Mouse (Mus musculus) G1E (cell line): ENCODE results near the gene Palm. TPM values are rescaled to one million over a fixed set of nuclear protein-coding genes. Genes with fewer than 3 reads are reported as not detected.
A peak's percentile ranks its signal among the peaks of the same experiment; 100 is the strongest.

Experiments
- ATAC-seq: 2 replicates; pipeline ENCODE4 v1.8.0; 2016; ENCODE audit warnings: mild to moderate bottlenecking; ENCODE audit not compliant: insufficient number of reproducible peaks, poor library complexity, low FRiP score, severe bottlenecking; ENCODE audit errors: extremely low read depth
- DNase-seq: peaks from one replicate; pipeline ENCODE4 v3.0.0; 2012; ENCODE audit warnings: low spot score
- H3K27me3 ChIP-seq: 2 replicates; pipeline ENCODE4 v1.6.1; 2012; ENCODE audit warnings: mild to moderate bottlenecking, low read length, inconsistent platforms; ENCODE audit not compliant: insufficient read depth
- H3K36me3 ChIP-seq: replicated peaks from 2 replicates; pipeline ENCODE3; 2012; ENCODE audit warnings: mild to moderate bottlenecking, inconsistent platforms
- H3K4me1 ChIP-seq: 2 replicates; pipeline ENCODE4 v1.6.1; 2012; ENCODE audit warnings: low read depth, low read length, inconsistent platforms, mixed read lengths; ENCODE audit not compliant: insufficient read depth
- H3K4me3 ChIP-seq: 2 replicates; pipeline ENCODE4 v1.5.1; 2012; ENCODE audit warnings: low read depth, mild to moderate bottlenecking, inconsistent platforms, low read length, moderate library complexity, mixed read lengths
- H3K9me3 ChIP-seq: replicated peaks from 2 replicates; pipeline ENCODE4 v1.6.1; 2012; ENCODE audit warnings: inconsistent platforms
- CTCF ChIP-seq: IDR thresholded peaks from 2 replicates; pipeline ENCODE4 v1.5.1; 2012; ENCODE audit warnings: low read depth, low read length, inconsistent platforms, mixed read lengths
- GATA1 ChIP-seq: IDR thresholded peaks from 2 replicates; pipeline ENCODE4 v1.6.1; 2012; ENCODE audit warnings: borderline replicate concordance, low read length, inconsistent platforms, mixed read lengths
- GATA2 ChIP-seq: IDR thresholded peaks from 2 replicates; pipeline ENCODE4 v1.6.1; 2012; ENCODE audit warnings: low read depth, low read length, inconsistent platforms, borderline replicate concordance
- POLR2AphosphoS5 ChIP-seq: IDR thresholded peaks from 2 replicates; pipeline ENCODE4 v1.6.1; 2012; ENCODE audit warnings: low read depth, low read length, inconsistent platforms; ENCODE audit not compliant: insufficient replicate concordance
- TAL1 ChIP-seq: conservative IDR thresholded peaks from 2 replicates; pipeline ENCODE4 v1.6.1; 2012; ENCODE audit warnings: low read depth, low read length, inconsistent platforms, mixed read lengths
- polyA plus RNA-seq: library from polyadenylated mRNA; stranded (reverse); fragments of >175 nt; gene quantifications from 2 replicates; pipeline ENCODE4 v1.2.3, GENCODE M21; 2012
- total RNA-seq, 2 experiments: library from RNA; stranded (forward) in 1 of 2; stranded (reverse) in 1 of 2; fragments of 200-1000 nt in 1 of 2; fragments of >200 nt in 1 of 2; fragmentation: Nextera tagmentation in 1 of 2; gene quantifications; 2 replicates each; pipeline ENCODE4 v1.2.3; 2014 to 2017

Gene Palm
- total and polyA plus RNA-seq, 3 experiments, result 0.11 to 0.42 TPM; not detected in 1

GRCm38 (mm10) chr10:79859116-79859515 is 65.7 kb downstream of the Palm start:
- no peak for TF ChIP-seq GATA2
- TF ChIP-seq GATA1, result no peak
- TF ChIP-seq POLR2AphosphoS5, result no peak
- TF ChIP-seq CTCF, result no peak
- TF ChIP-seq TAL1, result no peak
- Histone ChIP-seq H3K9me3 (no peaks in the 10 kb centered on the region), H3K4me1 (peaks cover 71% of the 10 kb centered on the region), H3K36me3 (peaks cover 88% of the 10 kb centered on the region), H3K4me3 (no peak overlapping the region; the same call in 1 of the 2 replicates), H3K27me3 (no peaks in the 10 kb centered on the region)
- DNase-seq (no peak), ATAC-seq (no peak)

GRCm38 (mm10) chr10:79860079-79860911 is 66.9 kb downstream of the Palm start:
- no peak for DNase-seq
- Histone ChIP-seq H3K9me3 (no peaks in the 10 kb centered on the region), H3K27me3 (no peaks in the 10 kb centered on the region), H3K4me1 (peaks cover 79% of the 10 kb centered on the region), H3K4me3 (peak overlapping the region; percentile 24; the same call in 1 of the 2 replicates), H3K36me3 (peaks cover 96% of the 10 kb centered on the region)
- no peak for TF ChIP-seq TAL1
- no peak for TF ChIP-seq GATA1
- TF ChIP-seq GATA2, result no peak
- TF ChIP-seq POLR2AphosphoS5, result no peak
- TF ChIP-seq CTCF, result no peak
- no peak for ATAC-seq

GRCm38 (mm10) chr10:79861230-79862048 is 68.1 kb downstream of the Palm start:
- ATAC-seq (no peak), DNase-seq (no peak)
- no peaks in the 10 kb centered on the region for H3K9me3 ChIP-seq
- peaks cover 3% of the 10 kb centered on the region; the same call in 1 of the 2 replicates for H3K27me3 ChIP-seq
- peaks cover 96% of the 10 kb centered on the region for H3K36me3 ChIP-seq
- TF ChIP-seq GATA1, result no peak
- no peak for TF ChIP-seq CTCF
- TF ChIP-seq GATA2, result no peak
- no peak for TF ChIP-seq TAL1
- TF ChIP-seq POLR2AphosphoS5, result no peak
- H3K4me1 ChIP-seq, result peaks cover 83% of the 10 kb centered on the region
- peak overlapping the region; percentile 17; the same call in 1 of the 2 replicates for H3K4me3 ChIP-seq

GRCm38 (mm10) chr10:79862049-79862788 is 68.8 kb downstream of the Palm start:
- no peak for ATAC-seq
- Histone ChIP-seq H3K4me1 (peaks cover 82% of the 10 kb centered on the region), H3K36me3 (peaks cover 91% of the 10 kb centered on the region), H3K4me3 (no peak overlapping the region; the same call in 1 of the 2 replicates), H3K9me3 (no peaks in the 10 kb centered on the region), H3K27me3 (peaks cover 10% of the 10 kb centered on the region; the same call in 1 of the 2 replicates)
- no peak for DNase-seq
- TF ChIP-seq TAL1 (no peak), GATA1 (no peak)

- Histone ChIP-seq H3K36me3 (peaks cover 84% of the 10 kb centered on the region), H3K4me1 (peaks cover 79% of the 10 kb centered on the region), H3K4me3 (no peak overlapping the region), H3K9me3 (no peaks in the 10 kb centered on the region), H3K27me3 (peaks cover 13% of the 10 kb centered on the region; the same call in 1 of the 2 replicates)
- ATAC-seq, result no peak
- no peak for DNase-seq
- TF ChIP-seq POLR2AphosphoS5 (no peak), GATA1 (no peak), CTCF (no peak), TAL1 (no peak), GATA2 (no peak)
These were observed 69.6 kb downstream of the Palm start for GRCm38 (mm10) chr10:79862925-79863324.
